Comparison of ENCODE assay signal across 8 mouse cellular contexts in the genomic region with DNA sequence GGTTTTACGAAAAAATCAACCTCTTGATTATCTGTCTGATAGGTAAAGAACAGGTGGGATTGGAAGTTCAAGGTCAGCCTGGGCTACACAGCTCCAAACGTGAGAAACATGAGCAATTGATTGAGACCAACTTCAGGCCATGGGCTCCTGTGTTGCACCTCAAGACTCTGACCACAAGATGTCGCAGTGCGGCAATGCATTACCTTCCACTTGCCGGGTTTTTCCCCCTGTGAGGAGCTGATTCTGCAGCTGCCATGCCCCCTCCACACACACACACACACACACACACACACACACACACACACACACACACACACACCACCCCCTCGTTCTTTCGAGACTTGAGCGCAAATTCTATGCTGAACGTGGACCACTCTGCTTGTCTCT.
A peak's percentile ranks its signal among the peaks of the same experiment; 100 is the strongest.
DNase-seq lines count a peak whose midpoint lies in the region; ATAC-seq and TF ChIP-seq lines count a peak whose summit lies in the region.

No protein-coding gene starts in this region.

- TF ChIP-seq CTCF in E14TG2a.4 (conservative IDR thresholded peaks at IDR 0.05; ENCODE audit: low read length): peak; percentile 65

- no peaks in the 10 kb centered on the region for H3K4me1 ChIP-seq in E14TG2a.4 (replicated peaks; ENCODE audit: low read depth, low read length)
- H3K4me1 ChIP-seq in heart, embryonic 15.5 days (replicated peaks): peaks cover 39% of the 10 kb centered on the region
- peaks cover 36% of the 10 kb centered on the region for H3K4me1 ChIP-seq in lung, embryonic 16.5 days (replicated peaks; ENCODE audit: control insufficient read depth, insufficient read depth, low read length)

- 0 out of 2 replicates have a peak, but pooled peaks have one; percentile 20 for ATAC-seq in heart, embryonic 15.5 days (replicated peaks; ENCODE audit: insufficient number of reproducible peaks, insufficient read depth, low FRiP score, low read depth)
- no peak; the same call in 1 of the 2 replicates for ATAC-seq in lung, embryonic 16.5 days (ENCODE audit: low read depth)
- no peak for ATAC-seq in inflammation-experienced regulatory T-cells, adult 6 months

- H3K4me2 ChIP-seq in heart, embryonic 15.5 days: no peak overlapping the region
- no peak overlapping the region for H3K4me2 ChIP-seq in lung, embryonic 16.5 days (ENCODE audit: low read depth, low read length)

- peaks cover 27% of the 10 kb centered on the region for H3K27me3 ChIP-seq in E14TG2a.4 (ENCODE audit: insufficient read depth, low read length)
- H3K27me3 ChIP-seq in heart, embryonic 15.5 days: peaks cover 4% of the 10 kb centered on the region; the same call in 1 of the 2 replicates
- no peaks in the 10 kb centered on the region for H3K27me3 ChIP-seq in lung, embryonic 16.5 days (ENCODE audit: control insufficient read depth, insufficient read depth, low read depth, low read length)

- peak; percentile 56 for DNase-seq in adrenal gland, adult 2 months
- peak; percentile 86 for DNase-seq in embryo, embryonic 11 days
- peak; percentile 67 to 83 for DNase-seq in layer of hippocampus, adult 18-20 months (ENCODE audit: low spot score in 2 of 2)
- DNase-seq in right cerebral cortex, postnatal 10 days (ENCODE audit: low spot score in 2 of 2): peak; percentile 84 to 90

- H3K36me3 ChIP-seq in E14TG2a.4 (ENCODE audit: insufficient read depth, low read length): no peaks in the 10 kb centered on the region
- no peaks in the 10 kb centered on the region for H3K36me3 ChIP-seq in heart, embryonic 15.5 days
- no peaks in the 10 kb centered on the region for H3K36me3 ChIP-seq in lung, embryonic 16.5 days (ENCODE audit: control insufficient read depth, insufficient read depth, low read length)

- no peaks in the 10 kb centered on the region for H3K9me3 ChIP-seq in E14TG2a.4 (ENCODE audit: low read length)
- H3K9me3 ChIP-seq in heart, embryonic 15.5 days (replicated peaks): no peaks in the 10 kb centered on the region
- H3K9me3 ChIP-seq in lung, embryonic 16.5 days (ENCODE audit: control insufficient read depth, low read length): no peaks in the 10 kb centered on the region

- H3K4me3 ChIP-seq in E14TG2a.4 (replicated peaks; ENCODE audit: low read length): no peak overlapping the region
- H3K4me3 ChIP-seq in heart, embryonic 15.5 days: no peak overlapping the region
- no peak overlapping the region for H3K4me3 ChIP-seq in lung, embryonic 16.5 days (ENCODE audit: low read length)

- WGBS in heart, embryonic 15.5 days: 12% methylated on average over 9 of the region's 9 CpGs
- WGBS in lung, embryonic 16.5 days: 9% methylated on average over 9 of the region's 9 CpGs

- no peak overlapping the region for H3K27ac ChIP-seq in heart, embryonic 15.5 days
- peak overlapping the region; percentile 19; the same call in 1 of the 2 replicates for H3K27ac ChIP-seq in lung, embryonic 16.5 days (ENCODE audit: low read length)

- no peak overlapping the region for H3K9ac ChIP-seq in heart, embryonic 15.5 days
- no peak overlapping the region for H3K9ac ChIP-seq in lung, embryonic 16.5 days (ENCODE audit: low read length)
